Mouse (Mus musculus): ENCODE measurements around the gene Dync1li1. TPM values are rescaled to one million over a fixed set of nuclear protein-coding genes. Genes with fewer than 3 reads are reported as not detected.
A peak's percentile ranks its signal among the peaks of the same experiment; 100 is the strongest.
"Not testable (repeated sequence)": the region's sequence is repeated elsewhere in the genome, so short reads cannot be mapped to it uniquely, and the experiment has no call there.

Gene Dync1li1
- total RNA-seq (2021) = 10 to 100 TPM; 72.6 to 75.8 TPM

- DNase-seq (ENCODE audit: low spot score) = peak; percentile 96
- intact Hi-C loops (cut with DNase I) = loop anchor here (2.0 kb wide), 2 partner anchors 42 to 48 kb away; partner anchors contain the start of genes Cmtm6 and Cnot10
Measured at GRCm38 (mm10) chr9:114688252-114688952, at the start of gene Dync1li1. Dync1li1 (plus strand) TSS chr9:114688790.

- intact Hi-C loops (cut with DNase I) = no loop called here
- DNase-seq (ENCODE audit: low spot score) = no peak
Measured at GRCm38 (mm10) chr9:114639186-114639748, 49.3 kb upstream of the Dync1li1 start.

GRCm38 (mm10) chr9:114639839-114640646 lies 48.5 kb upstream of the Dync1li1 start, which contains the start of gene Cnot10:
Cnot10 (minus strand) TSS chr9:114640184.
- peak; percentile 95 for DNase-seq (ENCODE audit: low spot score)
- intact Hi-C loops (cut with DNase I) = loop anchor here (2.0 to 10.0 kb wide), 2 partner anchors 49 to 295 kb away; partner anchors contain the start of genes Dync1li1 and Gpd1l

GRCm38 (mm10) chr9:114646556-114647505 lies 41.8 kb upstream of the Dync1li1 start:
- intact Hi-C loops (cut with DNase I) = loop anchor here (10.0 kb wide), 1 partner anchor 288 kb away; the partner anchor contains the start of gene Gpd1l

GRCm38 (mm10) chr9:114647506-114648432 lies 40.8 kb upstream of the Dync1li1 start:
- DNase-seq (ENCODE audit: low spot score) = no peak
- intact Hi-C loops (cut with DNase I) = loop anchor here (1.0 to 10.0 kb wide), 2 partner anchors 80 to 287 kb away; partner anchors contain the start of gene Gpd1l

More at GRCm38 (mm10) chr9:114646556-114647505, 41.8 kb upstream of the Dync1li1 start:
- DNase-seq (ENCODE audit: low spot score) = no peak

- not testable (repeated sequence) for DNase-seq (ENCODE audit: low spot score)
- intact Hi-C loops (cut with DNase I) = loop anchor here (1.0 to 10.0 kb wide), 2 partner anchors 79 to 286 kb away; partner anchors contain the start of gene Gpd1l
Measured at GRCm38 (mm10) chr9:114648472-114648871, 40.1 kb upstream of the Dync1li1 start.

- no peak for DNase-seq (ENCODE audit: low spot score)
- intact Hi-C loops (cut with DNase I) = loop anchor here (10.0 kb wide), 1 partner anchor 285 kb away; the partner anchor contains the start of gene Gpd1l
Measured at GRCm38 (mm10) chr9:114649371-114649770, 39.2 kb upstream of the Dync1li1 start.

GRCm38 (mm10) chr9:114650938-114651634 lies 37.5 kb upstream of the Dync1li1 start:
- intact Hi-C loops (cut with DNase I) = loop anchor here (5.0 kb wide), 1 partner anchor 56 kb away; no protein-coding TSS in a partner anchor
- no peak for DNase-seq (ENCODE audit: low spot score)

GRCm38 (mm10) chr9:114655356-114655755 lies 33.2 kb upstream of the Dync1li1 start:
- intact Hi-C loops (cut with DNase I) = no loop called here
- no peak for DNase-seq (ENCODE audit: low spot score)

- intact Hi-C loops (cut with DNase I) = no loop called here
- DNase-seq (ENCODE audit: low spot score) = no peak
Measured at GRCm38 (mm10) chr9:114656701-114657100, 31.9 kb upstream of the Dync1li1 start.

- DNase-seq (ENCODE audit: low spot score) = no peak
- intact Hi-C loops (cut with DNase I) = no loop called here
Measured at GRCm38 (mm10) chr9:114660506-114660905, 28.1 kb upstream of the Dync1li1 start.

- no peak for DNase-seq (ENCODE audit: low spot score)
Measured at GRCm38 (mm10) chr9:114660983-114661382, 27.6 kb upstream of the Dync1li1 start.

GRCm38 (mm10) chr9:114661991-114662390 lies 26.6 kb upstream of the Dync1li1 start:
- DNase-seq (ENCODE audit: low spot score) = no peak
- intact Hi-C loops (cut with DNase I) = no loop called here

More at GRCm38 (mm10) chr9:114660983-114661382, 27.6 kb upstream of the Dync1li1 start:
- intact Hi-C loops (cut with DNase I) = no loop called here

GRCm38 (mm10) chr9:114663782-114664181 lies 24.8 kb upstream of the Dync1li1 start:
- intact Hi-C loops (cut with DNase I) = no loop called here
- no peak for DNase-seq (ENCODE audit: low spot score)

- no peak for DNase-seq (ENCODE audit: low spot score)
- intact Hi-C loops (cut with DNase I) = no loop called here
Measured at GRCm38 (mm10) chr9:114666858-114667257, 21.7 kb upstream of the Dync1li1 start.

GRCm38 (mm10) chr9:114668047-114668446 lies 20.5 kb upstream of the Dync1li1 start:
- intact Hi-C loops (cut with DNase I) = no loop called here
- peak; percentile 56 for DNase-seq (ENCODE audit: low spot score)

GRCm38 (mm10) chr9:114669011-114669410 lies 19.6 kb upstream of the Dync1li1 start:
- intact Hi-C loops (cut with DNase I) = no loop called here
- no peak for DNase-seq (ENCODE audit: low spot score)
